Mouse (Mus musculus): Measurements from ENCODE around the gene Arhgef2. TPM values are rescaled to one million over a fixed set of nuclear protein-coding genes. Genes with fewer than 3 reads are reported as not detected.

Gene Arhgef2
- polyA plus RNA-seq, 1 experiment from 2014 or later, result 175 TPM

GRCm38 (mm10) chr3:88616951-88617500 is 11.3 kb downstream of the Arhgef2 start:
- ChIA-PET CTCF (interaction anchor here (1.6 to 4.6 kb wide), 6 partner anchors 9 to 35 kb away, joined by 4 to 27 read pairs (median 12); no protein-coding TSS in a partner anchor), POLR2A (interaction anchor here (0.9 to 4.1 kb wide), 5 partner anchors 15 to 25 kb away, joined by 3 to 34 read pairs (median 8); no protein-coding TSS in a partner anchor)
- no peaks in the 10 kb centered on the region for H3K27me3 ChIP-seq
- in situ Hi-C loops (cut with MboI; ENCODE audit: low pct_unique_long_range_greater_than_20kb), result no loop called here
- TF ChIP-seq CTCF (IDR thresholded peaks at IDR 0.05), result no peak
- DNase-seq (ENCODE audit: low read depth, low spot score) (no peak), ATAC-seq (no peak)

- ChIA-PET POLR2A (interaction anchor here (4.1 kb wide), 1 partner anchor 14 kb away, joined by 34 read pairs; no protein-coding TSS in a partner anchor), CTCF (interaction anchor here (1.3 to 6.9 kb wide), 3 partner anchors 12 to 24 kb away, joined by 4 to 48 read pairs (median 27); no protein-coding TSS in a partner anchor)
- DNase-seq (ENCODE audit: low read depth, low spot score) (no peak), ATAC-seq (no peak)
- in situ Hi-C loops (cut with MboI; ENCODE audit: low pct_unique_long_range_greater_than_20kb), result no loop called here
- no peaks in the 10 kb centered on the region for H3K27me3 ChIP-seq
- no peak for TF ChIP-seq CTCF (IDR thresholded peaks at IDR 0.05)
Observed at GRCm38 (mm10) chr3:88618074-88618871, 12.5 kb downstream of the Arhgef2 start.

GRCm38 (mm10) chr3:88619113-88620097 is 13.6 kb downstream of the Arhgef2 start:
- no peak for ATAC-seq
- no peak for DNase-seq (ENCODE audit: low read depth, low spot score)
- in situ Hi-C loops (cut with MboI; ENCODE audit: low pct_unique_long_range_greater_than_20kb), result no loop called here
- H3K27me3 ChIP-seq, result no peaks in the 10 kb centered on the region
- no peak for TF ChIP-seq CTCF (IDR thresholded peaks at IDR 0.05)
- POLR2A ChIA-PET, result interaction anchor here (3.9 to 6.0 kb wide), 4 partner anchors 11 to 23 kb away, joined by 21 to 64 read pairs (median 36); no protein-coding TSS in a partner anchor
- CTCF ChIA-PET, result interaction anchor here (0.9 to 6.9 kb wide), 4 partner anchors 11 to 23 kb away, joined by 4 to 48 read pairs (median 16); no protein-coding TSS in a partner anchor

- in situ Hi-C loops (cut with MboI; ENCODE audit: low pct_unique_long_range_greater_than_20kb), result no loop called here
- peak; percentile 1 for ATAC-seq
- DNase-seq (ENCODE audit: low read depth, low spot score), result no peak
- no peak for TF ChIP-seq CTCF (IDR thresholded peaks at IDR 0.05)
- no peaks in the 10 kb centered on the region for H3K27me3 ChIP-seq
- POLR2A ChIA-PET, result interaction anchor here (1.2 to 6.0 kb wide), 7 partner anchors 11 to 58 kb away, joined by 3 to 64 read pairs (median 19); no protein-coding TSS in a partner anchor
- CTCF ChIA-PET, result interaction anchor here (0.9 to 6.9 kb wide), 3 partner anchors 12 to 15 kb away, joined by 4 to 48 read pairs (median 18); no protein-coding TSS in a partner anchor
Observed at GRCm38 (mm10) chr3:88620146-88620991, 14.6 kb downstream of the Arhgef2 start.

- ATAC-seq, result peak; percentile 13
- ChIA-PET POLR2A (interaction anchor here (1.2 to 6.0 kb wide), 7 partner anchors 10 to 59 kb away, joined by 3 to 64 read pairs (median 19); no protein-coding TSS in a partner anchor), CTCF (interaction anchor here (1.6 to 6.9 kb wide), 5 partner anchors 11 to 18 kb away, joined by 3 to 48 read pairs (median 9); no protein-coding TSS in a partner anchor)
- DNase-seq (ENCODE audit: low read depth, low spot score), result no peak
- H3K27me3 ChIP-seq, result no peaks in the 10 kb centered on the region
- in situ Hi-C loops (cut with MboI; ENCODE audit: low pct_unique_long_range_greater_than_20kb), result no loop called here
- TF ChIP-seq CTCF (IDR thresholded peaks at IDR 0.05), result no peak
Observed at GRCm38 (mm10) chr3:88620992-88621536, 15.3 kb downstream of the Arhgef2 start.

GRCm38 (mm10) chr3:88621537-88622112 is 15.9 kb downstream of the Arhgef2 start:
- H3K27me3 ChIP-seq, result no peaks in the 10 kb centered on the region
- ChIA-PET CTCF (interaction anchor here (0.7 to 6.9 kb wide), 8 partner anchors 10 to 29 kb away, joined by 3 to 48 read pairs (median 8); no protein-coding TSS in a partner anchor), POLR2A (interaction anchor here (0.6 to 6.0 kb wide), 10 partner anchors 9 to 128 kb away, joined by 3 to 64 read pairs (median 10); partner anchors contain the start of gene Khdc4)
- no peak for DNase-seq (ENCODE audit: low read depth, low spot score)
- peak; percentile 5 for ATAC-seq
- in situ Hi-C loops (cut with MboI; ENCODE audit: low pct_unique_long_range_greater_than_20kb), result no loop called here
- TF ChIP-seq CTCF (IDR thresholded peaks at IDR 0.05), result no peak

GRCm38 (mm10) chr3:88622113-88622940 is 16.6 kb downstream of the Arhgef2 start:
- ATAC-seq, result peak; percentile 4
- in situ Hi-C loops (cut with MboI; ENCODE audit: low pct_unique_long_range_greater_than_20kb), result no loop called here
- no peaks in the 10 kb centered on the region for H3K27me3 ChIP-seq
- no peak for TF ChIP-seq CTCF (IDR thresholded peaks at IDR 0.05)
- DNase-seq (ENCODE audit: low read depth, low spot score), result no peak
- POLR2A ChIA-PET, result interaction anchor here (0.6 to 6.0 kb wide), 13 partner anchors 9 to 386 kb away, joined by 3 to 64 read pairs (median 10); partner anchors contain the start of gene Khdc4
- CTCF ChIA-PET, result interaction anchor here (0.7 to 6.9 kb wide), 11 partner anchors 9 to 30 kb away, joined by 3 to 48 read pairs (median 4); no protein-coding TSS in a partner anchor
